Mouse (Mus musculus): ENCODE results near the gene Wdr54. TPM values are rescaled to one million over a fixed set of nuclear protein-coding genes. Genes with fewer than 3 reads are reported as not detected.

Gene Wdr54
- polyA plus RNA-seq, 1 experiment = 3.6 TPM

DNA sequence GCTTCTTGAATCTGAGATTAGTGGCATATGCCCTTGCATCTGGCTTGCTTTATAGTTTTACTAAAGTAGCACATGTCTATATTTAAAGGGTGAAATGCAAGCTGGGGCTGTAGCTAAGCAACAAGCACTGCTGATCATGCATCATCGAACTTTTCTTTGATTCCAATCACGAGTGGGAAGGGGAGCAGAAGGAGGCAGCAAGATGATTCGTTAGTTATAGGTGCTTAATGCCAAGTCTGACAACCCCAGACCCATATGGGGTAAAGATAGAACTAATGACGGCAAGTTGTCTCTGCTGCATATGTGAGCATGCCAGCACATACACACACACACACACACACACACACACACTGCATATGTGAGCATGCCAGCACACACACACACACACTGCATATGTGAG, 52.0 kb downstream of the Wdr54 start:
- no peak for DNase-seq (ENCODE audit: low read depth)

DNA sequence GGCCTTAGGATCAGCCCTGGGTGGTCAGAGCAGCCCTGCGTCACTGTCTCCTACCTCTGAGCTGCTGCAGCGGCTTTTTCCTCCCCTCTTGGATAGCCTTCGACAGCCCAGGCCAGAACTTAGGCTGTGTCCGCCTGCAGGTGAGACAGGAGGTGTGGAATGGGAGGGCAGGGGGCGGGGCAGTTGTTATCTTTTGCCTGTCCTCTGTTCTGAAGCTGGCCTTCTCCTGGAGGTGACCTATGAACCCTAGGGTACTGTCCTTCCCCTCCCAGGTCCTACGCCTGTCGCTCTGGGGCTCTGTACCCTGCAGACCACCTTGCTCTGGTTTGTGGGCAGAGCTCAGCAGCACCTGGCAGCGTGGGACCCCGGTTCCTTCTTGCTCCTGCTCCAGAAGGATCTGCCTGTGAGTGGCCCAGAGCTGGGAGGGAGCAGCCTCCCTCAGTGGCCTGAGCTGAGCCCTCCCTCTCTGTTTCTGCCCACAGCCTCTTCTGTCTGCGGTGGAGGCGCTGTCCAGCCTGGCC, 53.0 kb downstream of the Wdr54 start:
- DNase-seq (ENCODE audit: low read depth) = no peak

DNA sequence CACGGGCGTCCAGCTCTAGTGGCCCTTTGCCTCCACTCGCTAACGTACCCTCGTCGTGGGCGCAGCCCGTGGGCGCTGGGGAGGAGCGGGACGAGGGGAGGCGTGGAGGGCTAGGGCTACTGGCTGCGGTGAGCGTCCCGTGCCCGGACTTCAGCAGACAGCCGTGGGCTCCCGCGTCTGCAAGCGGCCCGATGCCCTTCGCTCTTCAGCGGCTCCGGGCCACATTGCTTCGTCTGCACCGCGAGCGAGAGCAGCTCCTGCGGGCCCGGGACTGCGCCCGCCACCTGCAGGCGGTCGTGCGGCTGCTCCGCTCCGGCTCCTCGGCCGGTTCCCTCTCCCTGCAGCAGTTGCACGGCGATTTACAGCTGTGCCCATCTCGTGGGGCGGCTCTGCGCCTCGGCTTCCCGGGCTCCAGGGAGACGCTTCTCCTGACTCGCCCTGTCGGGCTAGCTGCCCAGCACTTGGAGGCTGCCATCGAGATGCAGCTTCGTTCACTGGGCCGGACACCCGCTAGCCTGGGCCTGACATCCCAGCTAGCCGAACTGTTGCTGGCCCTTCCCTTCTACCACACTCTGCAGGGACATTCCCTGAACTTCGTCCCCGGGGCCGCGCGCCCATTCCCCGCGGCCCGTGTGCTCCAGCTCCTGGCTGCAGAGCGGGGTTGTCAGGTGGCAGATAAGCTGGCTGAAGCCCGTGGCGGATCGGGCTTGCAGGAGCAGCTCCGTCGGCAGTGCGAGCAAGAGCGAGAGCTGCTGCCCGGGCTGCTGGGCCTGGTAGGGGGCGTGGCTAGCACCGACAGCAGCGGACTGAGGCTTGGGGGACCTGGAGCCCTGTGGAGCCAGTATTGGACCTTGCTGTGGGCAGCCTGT, 54.3 kb downstream of the Wdr54 start:
- DNase-seq (ENCODE audit: low read depth) = no peak

- DNase-seq (ENCODE audit: low read depth) = no peak
These were observed 54.9 kb downstream of the Wdr54 start, which contains the start of the genes Ccdc142 and Gm42688 for GRCm38 (mm10) chr6:83101316-83101687. Gene Ccdc142, plus strand, starts transcription at chr6:83101601. Gene Gm42688, plus strand, starts transcription at chr6:83101617.

Other genes with a start within 250 kb of the Wdr54 start
- gene Sema4f, start 216.6 kb downstream of the Wdr54 start, polyA plus RNA-seq (2012; rRNA removed) = 0.62 and 0.66 TPM in 2 replicates
- gene M1ap, start 209.5 kb downstream of the Wdr54 start, polyA plus RNA-seq (2012; rRNA removed) = 3.7 and 4.2 TPM in 2 replicates
- 26.9 and 28.3 TPM in 2 replicates for gene Dok1, start 122.9 kb downstream of the Wdr54 start, polyA plus RNA-seq (2012; rRNA removed)
- gene Loxl3, start 122.2 kb downstream of the Wdr54 start, polyA plus RNA-seq (2012; rRNA removed) = 9.8 and 12.1 TPM in 2 replicates
- 269 and 309 TPM in 2 replicates for gene Aup1, start 101.9 kb downstream of the Wdr54 start, polyA plus RNA-seq (2012; rRNA removed)
- gene Htra2, start 101.1 kb downstream of the Wdr54 start, polyA plus RNA-seq (2012; rRNA removed) = 38.5 and 44.7 TPM in 2 replicates
- 1.3 and 1.4 TPM in 2 replicates for gene Dqx1, start 98.6 kb downstream of the Wdr54 start, polyA plus RNA-seq (2012; rRNA removed)
- gene Tlx2, start 86.1 kb downstream of the Wdr54 start, polyA plus RNA-seq (2012; rRNA removed) = not detected in 2 replicates
- gene Pcgf1, start 78.5 kb downstream of the Wdr54 start, polyA plus RNA-seq (2012; rRNA removed) = 15.8 and 23.1 TPM in 2 replicates
- 1.9 and 2.5 TPM in 2 replicates for gene Lbx2, start 70.0 kb downstream of the Wdr54 start, polyA plus RNA-seq (2012; rRNA removed)
- gene Ccdc142, start 54.8 kb downstream of the Wdr54 start, polyA plus RNA-seq (2012; rRNA removed) = 5.8 and 6.5 TPM in 2 replicates
- 4.0 and 4.4 TPM in 2 replicates for gene Gm42688, start 54.8 kb downstream of the Wdr54 start, polyA plus RNA-seq (2012; rRNA removed)
- 71.5 and 89.4 TPM in 2 replicates for gene Mrpl53, start 47.4 kb downstream of the Wdr54 start, polyA plus RNA-seq (2012; rRNA removed)
- gene Mogs, start 40.9 kb downstream of the Wdr54 start, polyA plus RNA-seq (2012; rRNA removed) = 55.3 and 56.3 TPM in 2 replicates
- gene Wbp1, start 34.8 kb downstream of the Wdr54 start, polyA plus RNA-seq (2012; rRNA removed) = 187 and 193 TPM in 2 replicates
- 17.1 and 30.1 TPM in 2 replicates for gene Ino80b, start 31.0 kb downstream of the Wdr54 start, polyA plus RNA-seq (2012; rRNA removed)
- gene Rtkn, start 20.9 kb downstream of the Wdr54 start, polyA plus RNA-seq (2012; rRNA removed) = 30.2 and 41.3 TPM in 2 replicates
- 2.7 and 4.4 TPM in 2 replicates for gene 1700003E16Rik, start within 50 bp of the Wdr54 start, polyA plus RNA-seq (2012; rRNA removed)
- gene Dctn1, start 9.5 kb upstream of the Wdr54 start, polyA plus RNA-seq (2012; rRNA removed) = 101 and 114 TPM in 2 replicates
- 0.96 and 2.3 TPM in 2 replicates for gene Slc4a5, start 63.4 kb upstream of the Wdr54 start, polyA plus RNA-seq (2012; rRNA removed)
- 37.8 and 49.5 TPM in 2 replicates for gene Mthfd2, start 169.5 kb upstream of the Wdr54 start, polyA plus RNA-seq (2012; rRNA removed)
- 39.3 and 41.2 TPM in 2 replicates for gene Mob1a, start 169.6 kb upstream of the Wdr54 start, polyA plus RNA-seq (2012; rRNA removed)
- 20.1 and 20.2 TPM in 2 replicates for gene Bola3, start 192.8 kb upstream of the Wdr54 start, polyA plus RNA-seq (2012; rRNA removed)

Measured in gonadal fat pad, adult 2 months (tissue).